Mouse (Mus musculus) erythroid progenitor cell, adult 5-6 weeks (primary cell): Measurements from ENCODE around the gene 3110082I17Rik. TPM values are rescaled to one million over a fixed set of nuclear protein-coding genes. Genes with fewer than 3 reads are reported as not detected.

Source experiments
- ATAC-seq: replicated peaks from 2 replicates; pipeline ENCODE4 v1.8.0; 2016; ENCODE audit warnings: moderate number of reproducible peaks, mild to moderate bottlenecking, moderate TSS enrichment, inconsistent platforms; ENCODE audit not compliant: poor library complexity, low FRiP score, severe bottlenecking
- total RNA-seq, 2 experiments: library from RNA; stranded (forward) in 1 of 2; stranded (reverse) in 1 of 2; fragments of 150-400 nt in 1 of 2; fragments of 186-747, 209-891 nt in 1 of 2; gene quantifications; 2 replicates each; pipeline versions ENCODE4 v1.2.3 to v1.2.4; 2015 to 2017; ENCODE audit warnings: low replicate concordance in 2 of 2

3110082I17Rik gene
- total RNA-seq, 2 experiments from 2014 or later: 3.2 TPM; not detected in 1

GRCm38 (mm10) chr5:139314941-139315642, 145.2 kb downstream of the 3110082I17Rik start:
- ATAC-seq: no peak

- no peak for ATAC-seq
Observed at GRCm38 (mm10) chr5:139313536-139313935, 146.8 kb downstream of the 3110082I17Rik start.

DNA sequence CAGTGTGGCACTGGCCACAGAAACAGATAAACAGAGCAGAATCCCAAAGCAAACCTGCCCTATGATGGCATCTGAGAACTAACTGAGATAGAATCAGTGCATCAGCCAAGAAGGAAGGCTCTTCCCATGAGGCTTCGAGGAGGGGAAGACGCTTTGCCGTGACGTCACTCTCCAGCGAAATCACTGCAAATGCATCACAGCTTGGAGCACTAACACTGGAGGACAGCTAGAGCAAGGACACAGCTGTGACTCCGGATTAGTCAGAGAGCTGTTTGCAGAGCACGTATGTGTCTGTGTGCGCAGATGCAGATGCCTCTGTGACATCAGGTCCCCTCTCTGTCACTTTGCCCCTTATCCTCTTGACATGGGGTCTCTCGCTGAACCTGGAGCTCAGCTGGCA, 148.5 kb downstream of the 3110082I17Rik start:
- no peak for ATAC-seq

- no peak for ATAC-seq
Observed at GRCm38 (mm10) chr5:139310477-139310876, 149.8 kb downstream of the 3110082I17Rik start.

GRCm38 (mm10) chr5:139309946-139310345, 150.4 kb downstream of the 3110082I17Rik start:
- no peak for ATAC-seq

Other genes starting within 250 kb of the 3110082I17Rik start
- 35.6 and 36.4 TPM in 2 replicates for gene Get4, start 208.2 kb downstream of the 3110082I17Rik start, total RNA-seq (2015; ENCODE audit: low replicate concordance)
- gene Get4, start 208.2 kb downstream of the 3110082I17Rik start, total RNA-seq (2017; ENCODE audit: low replicate concordance): 21.9 and 36.6 TPM in 2 replicates
- 4.2 and 5.8 TPM in 2 replicates for gene Adap1, start 134.9 kb downstream of the 3110082I17Rik start, total RNA-seq (2015; ENCODE audit: low replicate concordance)
- gene Adap1, start 134.9 kb downstream of the 3110082I17Rik start, total RNA-seq (2017; ENCODE audit: low replicate concordance): 3.9 and 9.5 TPM in 2 replicates
- 8.8 and 11.9 TPM in 2 replicates for gene Cox19, start 109.1 kb downstream of the 3110082I17Rik start, total RNA-seq (2015; ENCODE audit: low replicate concordance)
- gene Cox19, start 109.1 kb downstream of the 3110082I17Rik start, total RNA-seq (2017; ENCODE audit: low replicate concordance): 5.3 and 29.0 TPM in 2 replicates
- gene Cyp2w1, start 107.9 kb downstream of the 3110082I17Rik start, total RNA-seq (2015; ENCODE audit: low replicate concordance): not detected in 2 replicates
- gene Cyp2w1, start 107.9 kb downstream of the 3110082I17Rik start, total RNA-seq (2017; ENCODE audit: low replicate concordance): not detected in 2 replicates
- gene Gpr146, start 82.8 kb downstream of the 3110082I17Rik start, total RNA-seq (2015; ENCODE audit: low replicate concordance): 34.0 and 38.9 TPM in 2 replicates
- gene Gpr146, start 82.8 kb downstream of the 3110082I17Rik start, total RNA-seq (2017; ENCODE audit: low replicate concordance): 37.8 and 43.8 TPM in 2 replicates
- 2.9 TPM in 1 of 2 replicates, not detected in the other for gene C130050O18Rik, start 55.2 kb downstream of the 3110082I17Rik start, total RNA-seq (2015; ENCODE audit: low replicate concordance)
- gene C130050O18Rik, start 55.2 kb downstream of the 3110082I17Rik start, total RNA-seq (2017; ENCODE audit: low replicate concordance): 0.26 TPM in 1 of 2 replicates, not detected in the other
- gene Gper1, start 37.4 kb downstream of the 3110082I17Rik start, total RNA-seq (2015; ENCODE audit: low replicate concordance): not detected in 2 replicates
- gene Gper1, start 37.4 kb downstream of the 3110082I17Rik start, total RNA-seq (2017; ENCODE audit: low replicate concordance): not detected in 2 replicates
- 7.2 and 9.2 TPM in 2 replicates for gene Zfand2a, start 24.0 kb upstream of the 3110082I17Rik start, total RNA-seq (2015; ENCODE audit: low replicate concordance)
- gene Zfand2a, start 24.0 kb upstream of the 3110082I17Rik start, total RNA-seq (2017; ENCODE audit: low replicate concordance): 3.6 and 5.8 TPM in 2 replicates
- gene Uncx, start 83.0 kb upstream of the 3110082I17Rik start, total RNA-seq (2015; ENCODE audit: low replicate concordance): not detected in 2 replicates
- gene Uncx, start 83.0 kb upstream of the 3110082I17Rik start, total RNA-seq (2017; ENCODE audit: low replicate concordance): not detected in 2 replicates